Mouse (Mus musculus) c-Kit-positive CD71-positive TER-119-negative erythroid progenitor cells, embryonic 14.5 days (primary cell): ENCODE data around the gene Cntrl.
A peak's percentile ranks its signal among the peaks of the same experiment; 100 is the strongest.

ENCODE experiments used
- DNase-seq: peaks from one replicate; pipeline ENCODE4 v3.0.0-alpha.2; 2013; ENCODE audit warnings: low read depth

Gene Cntrl

DNA sequence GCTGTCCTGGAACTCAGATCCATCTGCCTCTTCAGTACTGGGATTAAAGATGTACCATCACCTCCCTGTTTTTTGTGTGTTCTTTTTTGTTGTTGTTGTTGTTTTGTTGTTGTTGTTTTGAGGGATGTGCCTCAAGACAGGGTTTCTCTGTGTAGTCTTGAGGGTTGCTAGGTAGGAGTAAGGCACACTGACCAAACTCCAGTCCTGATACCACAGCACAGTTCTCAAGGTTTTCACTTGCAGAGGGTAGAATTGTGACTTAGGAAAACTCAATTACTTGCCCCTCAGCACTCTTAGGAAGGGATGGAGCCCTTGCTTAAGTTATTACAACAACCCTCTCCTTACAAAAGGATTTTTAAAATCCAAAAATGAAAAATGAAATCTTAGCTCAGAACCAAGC lies 22.2 kb downstream of the Cntrl start:
- DNase-seq: no peak

DNA sequence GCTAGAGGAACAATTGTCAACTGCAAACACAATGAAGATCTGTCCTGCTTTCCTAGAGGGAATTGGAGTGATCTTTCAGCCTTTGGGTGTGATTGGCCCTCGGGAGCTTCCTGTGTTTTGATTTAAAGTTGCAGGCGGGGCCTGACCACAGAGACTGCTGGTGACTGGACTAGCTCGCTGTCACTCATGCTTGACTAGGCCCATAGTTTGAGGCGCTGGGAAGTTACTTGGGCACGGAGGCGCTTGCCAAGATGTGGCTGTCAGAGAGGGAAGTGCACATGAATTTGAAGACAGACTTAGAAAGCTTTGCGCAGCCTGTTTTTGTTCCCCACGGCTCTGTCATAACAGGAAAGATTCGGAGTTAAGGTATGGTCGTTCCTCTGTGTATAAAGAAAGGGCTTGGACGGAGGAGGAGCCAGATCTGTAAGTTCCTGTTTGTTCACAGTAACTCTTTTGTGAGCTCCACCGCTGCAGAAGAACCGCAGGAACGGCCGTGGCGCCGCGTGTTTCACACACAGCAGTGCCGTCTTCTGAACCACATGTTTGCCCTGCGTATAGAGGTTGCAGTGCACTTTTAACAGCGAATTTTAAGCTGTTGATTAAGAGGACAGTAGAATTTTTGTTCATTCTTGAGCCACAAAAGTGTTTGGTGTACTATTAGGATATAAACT lies 22.8 kb downstream of the Cntrl start:
- DNase-seq: peak; percentile 92

DNA sequence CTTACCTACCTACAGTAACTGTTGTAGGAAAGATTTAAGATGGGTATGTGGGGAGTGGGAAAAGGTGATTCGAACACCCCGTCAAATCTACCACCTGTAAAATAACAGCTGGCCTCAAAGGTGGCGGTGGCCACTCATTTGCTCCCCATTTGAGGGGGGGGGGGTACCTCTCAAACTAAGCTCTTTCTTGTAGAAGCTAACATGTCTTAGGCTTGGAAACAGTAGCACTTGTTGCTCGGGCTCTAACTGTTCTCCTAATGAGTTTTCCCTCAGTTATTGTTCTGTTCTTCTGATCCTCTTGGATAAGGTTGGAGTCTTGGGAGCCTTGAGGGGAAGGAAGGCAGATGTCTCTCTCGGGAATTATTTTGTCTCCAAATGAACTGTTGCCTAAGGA lies 23.4 kb downstream of the Cntrl start:
- DNase-seq: peak; percentile 17

DNA sequence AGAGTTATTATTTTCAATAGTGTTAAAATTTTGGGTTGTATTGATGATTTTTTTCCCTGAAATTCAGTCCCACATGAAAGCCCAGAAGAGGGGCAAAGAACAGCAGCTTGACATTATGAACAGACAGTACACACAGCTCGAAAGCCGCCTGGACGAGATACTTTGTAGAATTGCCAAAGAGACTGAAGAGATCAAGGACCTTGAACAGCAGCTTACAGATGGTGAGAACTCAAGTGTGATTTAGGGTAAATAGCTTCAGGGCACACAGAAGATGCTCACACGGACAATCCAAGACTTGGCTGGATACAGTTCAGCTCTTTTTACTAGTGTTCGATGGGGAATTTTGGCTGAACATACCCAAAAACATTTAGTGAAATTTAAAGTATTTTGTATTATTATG lies 24.6 kb downstream of the Cntrl start:
- no peak for DNase-seq

DNA sequence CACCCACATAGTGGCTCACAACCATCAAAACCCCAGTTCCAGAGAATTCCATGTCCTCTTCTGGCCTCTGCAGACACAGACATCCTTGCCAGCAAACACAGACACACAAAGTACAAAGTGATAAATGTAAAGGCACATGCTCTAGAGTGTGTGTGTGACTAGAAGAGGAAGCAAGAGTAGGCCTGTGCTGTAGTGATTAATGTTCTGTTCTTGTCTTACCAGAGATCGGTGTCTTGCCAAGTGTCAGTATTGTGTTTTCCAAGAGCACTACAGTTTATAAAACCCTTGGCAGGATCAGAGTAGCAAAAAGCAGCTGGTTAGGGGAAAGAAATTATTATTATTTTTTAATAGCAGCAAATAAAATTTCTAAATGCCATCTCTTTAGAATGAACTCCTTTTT lies 29.3 kb downstream of the Cntrl start:
- DNase-seq: no peak

DNA sequence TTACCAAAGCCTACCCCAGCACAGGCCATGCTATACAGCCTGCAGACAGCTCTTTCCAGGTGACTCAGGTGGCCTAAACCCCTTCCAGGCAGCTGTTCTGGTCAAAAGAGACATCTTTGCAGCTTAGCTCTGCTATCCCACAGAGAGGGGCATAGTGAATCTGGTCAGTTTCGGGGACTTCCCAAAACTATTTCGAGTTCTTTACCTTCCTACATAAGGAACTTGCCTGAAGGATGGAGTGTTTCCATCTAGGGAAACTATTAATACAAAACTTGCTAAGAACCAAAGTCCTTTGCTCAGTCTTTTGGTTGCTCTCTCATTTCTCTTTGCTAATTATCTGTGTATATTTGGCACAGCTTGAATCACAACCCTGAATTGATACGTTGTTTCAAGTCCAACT lies 32.4 kb downstream of the Cntrl start:
- DNase-seq: no peak

DNA sequence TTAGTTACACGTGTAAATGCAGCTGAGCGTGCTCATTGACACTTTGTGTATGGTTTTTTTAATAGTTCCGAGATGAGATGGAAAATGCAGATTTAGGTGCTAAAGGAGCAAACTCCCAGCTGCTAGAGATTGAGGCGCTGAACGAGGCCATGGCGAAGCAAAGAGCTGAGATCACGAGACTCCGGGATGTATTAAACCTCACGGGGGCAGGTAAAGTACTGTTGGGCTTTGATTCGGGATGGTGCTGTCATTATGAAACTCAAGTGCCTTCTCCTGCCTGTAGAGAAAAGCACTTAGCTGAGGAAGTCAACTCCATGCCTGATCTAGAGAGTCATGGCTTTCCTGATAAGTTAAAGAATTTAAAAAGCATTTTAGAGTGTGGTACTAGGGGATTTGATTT lies 39.5 kb downstream of the Cntrl start:
- no peak for DNase-seq

DNA sequence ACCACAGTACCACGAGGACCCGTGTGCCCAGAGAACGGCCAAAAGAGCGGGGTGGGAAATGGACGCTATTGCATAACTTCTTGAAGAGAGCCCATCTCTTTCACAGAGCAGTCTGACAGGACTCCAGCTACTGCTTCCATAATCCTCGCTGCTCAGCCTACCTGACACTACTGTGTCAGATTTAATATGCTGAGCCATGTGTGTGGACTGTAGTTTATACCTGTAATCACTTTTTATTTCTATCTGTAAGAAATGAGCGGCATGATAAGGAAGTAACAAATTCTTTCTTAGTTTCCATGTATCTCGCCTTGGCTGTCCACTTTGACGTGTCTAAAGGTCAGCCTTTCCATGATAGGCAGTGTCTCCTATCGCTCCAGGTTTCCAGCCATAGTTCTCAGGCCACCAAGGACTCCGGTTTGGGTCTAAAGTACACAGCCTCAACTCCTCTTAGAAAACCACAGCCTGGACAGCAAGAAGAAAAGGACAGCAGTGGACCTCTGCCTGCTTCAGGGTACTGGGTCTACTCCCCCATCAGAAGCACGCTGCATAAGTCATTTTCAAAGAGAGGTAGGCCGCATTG lies 42.1 kb downstream of the Cntrl start:
- no peak for DNase-seq

DNA sequence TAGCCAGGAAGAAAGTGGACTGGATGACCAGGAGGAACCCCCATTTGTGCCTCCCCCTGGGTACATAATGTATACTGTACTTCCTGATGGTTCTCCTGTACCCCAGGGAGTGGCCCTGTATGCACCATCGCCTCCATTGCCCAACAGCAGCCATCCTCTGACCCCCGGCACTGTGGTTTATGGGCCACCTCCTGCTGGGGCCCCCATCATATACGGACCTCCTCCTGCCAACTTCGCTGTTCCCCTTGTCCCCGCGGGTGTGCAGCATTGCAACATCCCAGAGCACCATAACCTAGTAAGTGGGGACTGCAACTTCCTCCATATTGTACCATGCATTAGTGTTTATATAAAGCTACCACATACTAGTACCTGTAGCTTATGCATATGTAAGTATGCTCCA lies 43.9 kb downstream of the Cntrl start:
- no peak for DNase-seq

DNA sequence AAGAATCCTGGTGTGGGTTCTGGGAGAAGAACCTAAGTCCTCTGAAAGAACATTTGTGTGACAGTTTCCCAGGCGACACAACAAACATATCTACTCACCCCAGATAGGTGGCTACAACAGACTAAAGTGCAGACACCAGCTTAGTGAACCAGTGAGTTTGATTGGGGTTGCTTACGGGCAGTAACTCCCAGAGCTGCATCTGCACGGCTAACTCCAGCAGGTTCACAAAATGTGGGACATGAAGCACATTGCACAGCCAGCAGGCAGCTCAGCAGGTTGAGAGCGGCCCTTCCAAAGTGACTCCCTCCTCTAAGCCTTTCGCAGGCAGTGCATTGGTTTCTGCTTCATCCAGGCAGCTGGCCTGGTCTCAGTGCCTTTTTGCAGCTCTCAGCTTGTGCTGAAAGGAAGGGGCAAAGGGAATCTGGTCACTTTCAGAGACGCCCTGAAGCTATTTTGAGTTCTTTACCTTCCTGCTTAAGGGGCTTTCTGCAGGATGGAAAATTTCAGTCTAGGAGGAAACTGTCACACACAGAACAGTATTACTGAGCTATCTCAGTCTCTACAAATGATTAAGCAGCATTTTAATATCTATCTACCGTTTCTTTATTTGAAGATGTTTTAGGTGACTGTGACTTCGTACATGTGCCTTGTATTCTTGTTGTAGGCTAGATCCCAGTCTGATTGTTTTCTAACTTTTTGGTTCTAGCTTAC lies 44.7 kb downstream of the Cntrl start:
- no peak for DNase-seq

DNA sequence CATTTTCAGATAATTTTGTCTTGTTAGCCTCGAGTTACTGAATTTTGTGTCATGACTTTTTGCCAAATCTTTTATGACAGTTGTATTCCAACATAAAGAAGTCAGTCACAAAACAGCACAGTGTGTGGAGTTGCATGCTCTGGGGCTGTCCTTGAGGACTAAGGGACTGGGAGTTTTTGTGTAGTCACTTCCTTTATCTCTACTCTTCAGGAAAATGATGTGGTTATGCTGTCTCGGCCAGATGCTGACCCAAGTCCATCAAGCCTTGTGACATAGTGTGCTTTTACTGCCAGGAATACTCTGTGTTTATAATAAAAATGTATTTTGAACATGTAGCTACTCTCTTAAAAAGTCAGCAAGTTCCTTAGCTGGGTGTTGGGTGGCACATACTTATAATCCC lies 47.7 kb downstream of the Cntrl start:
- DNase-seq: no peak

DNA sequence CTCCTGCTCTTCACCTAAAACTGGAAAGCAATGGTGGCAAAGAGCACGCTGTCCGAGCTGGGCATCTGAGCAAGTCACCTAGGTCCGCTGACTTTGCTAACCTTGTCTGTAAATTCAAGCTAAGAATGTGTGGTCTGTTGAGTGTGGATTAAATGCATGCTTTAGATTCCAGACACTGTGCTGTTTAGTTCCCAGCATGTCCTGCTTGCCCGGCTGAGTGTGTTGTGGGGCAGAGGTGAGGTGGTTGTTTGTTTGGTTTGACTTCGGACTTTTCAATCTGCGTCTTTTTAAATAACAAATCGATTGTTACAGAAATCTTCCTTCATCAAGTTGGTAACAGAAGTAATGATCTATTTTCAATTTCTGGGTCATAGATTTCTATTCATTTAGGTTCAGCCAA lies 48.5 kb downstream of the Cntrl start:
- DNase-seq: no peak

DNA sequence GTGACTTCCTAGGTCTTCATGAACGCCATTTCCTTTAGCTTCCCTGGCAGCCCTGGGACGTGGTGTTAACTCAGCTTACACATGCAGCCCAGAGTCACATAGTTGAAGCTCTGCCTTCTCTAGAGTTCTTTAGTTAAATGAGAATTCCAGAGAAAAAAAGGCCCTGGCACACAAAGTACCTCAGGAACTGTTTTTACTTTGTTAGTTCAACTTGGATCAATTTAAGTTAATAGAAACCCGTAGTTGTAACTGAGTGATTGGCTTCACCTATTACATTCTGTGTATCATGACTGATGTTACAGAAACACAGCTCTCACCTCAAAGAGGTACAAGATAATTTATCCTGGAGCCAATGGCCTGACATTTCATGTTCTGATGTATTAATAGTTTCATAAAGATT lies 49.1 kb downstream of the Cntrl start:
- DNase-seq: no peak

DNA sequence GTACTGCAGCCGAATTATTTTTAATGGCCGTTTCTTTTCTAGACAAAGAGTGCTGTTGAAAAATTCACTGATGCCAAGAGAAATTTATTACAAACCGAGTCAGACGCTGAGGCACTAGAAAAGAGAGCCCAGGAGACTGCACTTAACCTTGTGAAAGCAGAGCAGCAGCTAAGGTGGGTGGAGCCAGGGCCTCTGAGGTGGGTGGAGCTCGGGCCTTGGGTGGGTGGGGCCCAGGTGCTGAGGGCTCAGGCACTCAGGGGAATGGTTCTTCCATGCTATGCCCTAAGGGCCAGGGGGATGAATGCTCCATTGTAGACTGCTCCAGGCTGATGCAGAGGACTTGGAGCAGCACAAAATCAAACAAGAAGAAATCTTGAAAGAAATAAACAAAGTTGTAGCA lies 50.9 kb downstream of the Cntrl start:
- peak; percentile 39 for DNase-seq

DNA sequence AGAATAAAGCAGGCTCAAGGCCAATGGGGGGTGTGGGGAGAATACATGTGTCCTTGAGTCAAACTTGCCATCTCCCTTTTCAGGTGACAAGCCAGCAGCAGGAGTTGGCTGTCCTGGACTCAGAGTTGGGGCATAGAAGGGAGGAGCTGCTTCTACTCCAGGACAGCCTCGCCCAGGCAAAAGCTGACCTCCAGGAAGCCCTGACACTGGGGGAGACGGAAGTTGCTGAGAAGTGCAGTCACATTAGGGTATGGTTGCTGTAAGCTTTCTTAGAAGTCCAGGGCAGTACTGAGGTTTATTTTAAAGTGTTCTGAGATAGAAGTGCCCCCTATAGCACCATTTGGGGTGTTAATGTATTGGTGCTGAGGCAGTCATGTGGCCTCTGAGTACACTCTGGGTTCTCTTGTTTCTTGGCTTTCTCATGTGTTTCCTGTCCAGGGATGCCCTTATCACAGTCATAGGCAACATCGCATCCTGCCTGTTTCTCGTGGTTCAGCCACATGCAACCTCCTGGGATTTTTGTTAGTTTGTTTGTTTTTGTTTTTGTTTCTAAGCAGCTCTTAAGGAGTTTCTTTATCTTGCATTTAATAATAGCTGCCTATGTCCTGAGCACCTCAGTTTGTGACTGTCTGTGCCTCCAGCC lies 52.7 kb downstream of the Cntrl start:
- DNase-seq: no peak

DNA sequence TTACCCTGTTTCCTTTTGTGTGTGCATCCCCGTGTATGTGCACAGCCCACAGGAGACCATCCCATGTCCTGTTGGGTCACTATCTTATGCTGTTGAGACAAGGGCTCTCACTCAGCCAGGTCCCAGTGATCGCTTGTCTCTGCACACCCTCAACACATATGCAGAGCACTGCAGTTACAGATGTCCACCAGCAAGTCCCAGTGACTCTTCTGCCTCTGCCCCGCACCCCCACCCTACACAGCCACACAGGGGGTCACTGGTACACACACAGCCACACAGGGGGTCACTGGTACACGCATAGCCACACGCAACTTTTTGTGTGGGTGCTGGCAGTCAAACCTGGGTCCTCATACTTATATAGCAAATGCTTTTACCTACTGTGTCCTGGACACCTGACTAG lies 54.1 kb downstream of the Cntrl start:
- DNase-seq: no peak

DNA sequence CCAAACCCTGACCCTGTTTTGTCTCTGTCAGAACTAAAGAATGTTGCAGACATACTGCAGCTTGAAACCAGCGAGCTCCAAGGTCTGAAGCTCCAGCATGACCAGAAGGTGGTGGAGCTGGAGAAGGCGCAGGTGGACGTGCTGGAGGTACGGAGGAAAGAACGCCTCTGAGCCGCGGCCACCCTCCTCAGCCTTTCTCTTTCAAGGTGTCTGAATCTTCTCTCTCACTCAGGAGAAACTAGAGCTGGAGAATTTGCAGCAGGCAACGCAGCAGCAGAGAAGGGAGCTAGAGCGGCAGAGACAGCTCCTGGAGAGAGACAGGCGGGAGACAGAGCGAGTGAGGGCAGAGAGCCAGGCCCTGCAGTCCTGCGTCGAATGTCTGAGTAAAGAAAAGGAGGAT lies 56.1 kb downstream of the Cntrl start:
- no peak for DNase-seq

DNA sequence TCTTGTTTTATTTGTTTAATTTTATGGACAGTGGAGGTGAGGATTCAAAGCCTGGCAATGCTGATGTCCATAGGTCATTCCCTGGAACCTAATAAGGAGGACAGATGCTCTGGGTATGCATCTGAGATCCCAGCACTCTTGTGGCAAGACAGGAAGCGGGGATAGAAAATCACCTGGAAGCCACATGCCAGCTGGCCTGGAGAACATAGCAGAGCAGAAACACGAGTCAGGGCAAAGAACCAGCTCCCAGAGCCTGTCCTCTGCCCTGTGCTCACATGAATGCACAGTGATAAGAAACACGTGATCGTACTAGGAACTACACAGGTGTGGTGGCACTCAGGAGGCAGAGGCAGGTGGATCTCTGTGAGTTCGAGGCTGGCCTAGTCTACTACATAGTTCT lies 57.5 kb downstream of the Cntrl start:
- no peak for DNase-seq

DNA sequence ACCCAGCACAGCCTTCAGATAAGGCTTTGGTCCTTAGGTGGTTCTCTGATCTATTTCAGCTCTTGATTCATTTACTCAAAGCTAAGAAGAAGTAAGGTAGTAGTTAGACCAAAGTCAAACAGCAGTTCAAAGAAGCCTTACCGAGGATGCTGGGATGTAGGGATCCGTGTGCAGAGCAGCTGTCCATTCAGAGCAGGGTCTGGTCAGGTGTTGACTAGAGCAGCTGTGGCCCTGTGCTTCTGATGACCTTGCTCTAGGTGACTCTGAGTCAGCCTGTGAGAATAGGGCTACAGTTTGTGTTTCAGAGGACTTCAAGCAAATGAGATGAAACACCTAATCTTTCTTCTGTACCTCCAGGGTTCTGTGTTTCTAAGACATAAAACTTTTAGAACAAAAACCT lies 60.2 kb downstream of the Cntrl start:
- DNase-seq: no peak

DNA sequence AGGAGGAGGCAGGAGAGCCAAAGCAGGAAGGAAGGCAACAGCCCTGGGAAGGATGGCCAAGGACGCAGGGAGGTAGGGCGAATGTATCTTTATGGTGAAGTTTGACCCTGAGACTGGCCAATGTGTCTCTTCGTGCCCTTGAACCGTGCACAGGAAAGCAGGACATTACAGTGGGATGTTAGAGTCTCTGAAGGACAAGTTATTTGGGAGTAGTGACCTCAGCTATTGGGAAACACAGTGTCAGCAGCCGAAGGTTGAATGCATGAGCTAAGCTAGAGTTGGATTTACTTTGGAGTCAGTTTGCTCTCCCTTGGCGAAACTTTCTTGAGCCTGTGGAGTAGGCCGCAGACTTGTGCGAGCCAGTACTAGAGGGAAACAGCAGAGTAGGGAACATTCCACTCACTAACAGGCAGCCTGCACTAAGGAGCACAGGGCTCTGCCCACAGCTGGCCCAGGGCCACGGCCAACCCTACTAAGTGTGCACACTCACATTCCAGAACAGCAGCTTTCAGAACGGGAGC lies 62.1 kb downstream of the Cntrl start:
- DNase-seq: no peak

DNA sequence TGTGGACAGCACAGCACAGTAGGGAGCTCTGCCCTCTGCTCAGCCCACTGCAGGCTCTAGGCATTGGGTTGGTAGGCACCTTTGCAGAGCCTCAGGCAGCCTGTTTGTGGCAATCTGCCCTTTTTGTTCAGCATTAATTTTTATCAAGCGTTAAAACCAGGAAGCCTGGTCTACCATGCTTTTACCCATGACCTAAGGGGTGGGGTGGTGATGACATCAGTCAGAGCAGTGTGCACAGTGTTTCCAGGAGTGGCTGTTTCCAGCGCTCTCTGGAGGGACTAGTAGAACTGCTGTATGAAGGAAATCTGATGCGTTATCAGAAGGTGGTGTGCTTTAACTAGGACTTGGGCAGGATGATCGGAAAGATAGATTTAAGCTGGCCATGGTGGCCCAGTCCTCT lies 63.0 kb downstream of the Cntrl start:
- DNase-seq: no peak

DNA sequence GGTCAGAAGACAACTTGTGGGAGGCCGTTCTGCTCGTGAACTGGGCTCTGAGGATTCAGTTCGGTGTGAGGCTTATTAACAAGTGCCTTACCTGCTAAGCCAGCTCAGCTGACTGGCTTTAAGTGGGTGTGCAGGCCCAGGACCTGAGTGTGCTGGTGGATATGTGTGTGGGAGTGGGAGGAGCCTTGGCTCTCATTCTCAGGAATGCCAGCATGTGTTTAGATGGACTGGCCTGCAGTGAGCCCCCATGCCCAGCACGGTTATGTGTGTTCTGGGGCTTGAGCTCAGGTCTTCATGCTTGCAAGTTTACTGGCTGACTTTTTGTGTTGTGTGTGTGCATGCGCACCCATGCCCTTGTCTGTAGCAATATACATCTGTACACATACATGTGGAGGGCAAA lies 64.4 kb downstream of the Cntrl start:
- no peak for DNase-seq

DNA sequence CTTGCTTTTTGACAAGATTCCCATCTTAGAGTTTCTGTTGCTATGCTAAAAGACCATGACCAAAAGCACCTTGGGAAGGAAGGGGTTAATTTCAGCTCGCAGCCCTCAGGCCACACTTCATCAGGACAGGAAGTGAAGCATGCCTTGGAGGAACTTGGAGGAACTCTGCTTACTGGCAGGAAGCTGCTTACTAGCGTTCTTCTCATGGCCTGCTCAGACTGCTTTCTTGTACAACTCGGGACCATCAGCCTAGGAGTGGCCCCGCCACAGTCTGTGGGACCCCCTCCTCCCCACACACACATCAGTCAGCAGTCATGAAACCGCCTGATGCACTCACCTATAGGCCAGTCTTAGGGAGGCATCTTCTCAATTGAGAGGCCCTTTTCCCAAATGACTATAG lies 64.8 kb downstream of the Cntrl start:
- no peak for DNase-seq
